Mouse (Mus musculus): ENCODE measurements around the gene Uqcr11. TPM values are rescaled to one million over a fixed set of nuclear protein-coding genes. Genes with fewer than 3 reads are reported as not detected.

The Uqcr11 gene
- total RNA-seq, 2 experiments from 2014 or later = 277 to 382 TPM

GRCm38 (mm10) chr10:80432387-80432785, 25.8 kb upstream of the Uqcr11 start:
- no peak for ATAC-seq (replicated peaks; ENCODE audit: poor library complexity, severe bottlenecking)

- no peak for ATAC-seq (replicated peaks; ENCODE audit: poor library complexity, severe bottlenecking)
These were observed 25.1 kb upstream of the Uqcr11 start for GRCm38 (mm10) chr10:80431570-80432386.

GRCm38 (mm10) chr10:80430375-80430980, 23.8 kb upstream of the Uqcr11 start:
- no peak for ATAC-seq (replicated peaks; ENCODE audit: poor library complexity, severe bottlenecking)

- ATAC-seq (replicated peaks; ENCODE audit: poor library complexity, severe bottlenecking) = no peak
These were observed 23.2 kb upstream of the Uqcr11 start for GRCm38 (mm10) chr10:80429800-80430199.

- ATAC-seq (replicated peaks; ENCODE audit: poor library complexity, severe bottlenecking) = no peak
These were observed 18.4 kb upstream of the Uqcr11 start for GRCm38 (mm10) chr10:80425041-80425440.

- ATAC-seq (replicated peaks; ENCODE audit: poor library complexity, severe bottlenecking) = no peak; the same call in 1 of the 2 replicates
These were observed 16.9 kb upstream of the Uqcr11 start for GRCm38 (mm10) chr10:80423562-80423961.

- no peak for ATAC-seq (replicated peaks; ENCODE audit: poor library complexity, severe bottlenecking)
These were observed 15.2 kb upstream of the Uqcr11 start for GRCm38 (mm10) chr10:80421651-80422472.

GRCm38 (mm10) chr10:80421208-80421607, 14.6 kb upstream of the Uqcr11 start:
- no peak for ATAC-seq (replicated peaks; ENCODE audit: poor library complexity, severe bottlenecking)

- ATAC-seq (replicated peaks; ENCODE audit: poor library complexity, severe bottlenecking) = no peak
These were observed 14.1 kb upstream of the Uqcr11 start for GRCm38 (mm10) chr10:80420729-80421128.

GRCm38 (mm10) chr10:80419419-80419818, 12.8 kb upstream of the Uqcr11 start:
- ATAC-seq (replicated peaks; ENCODE audit: poor library complexity, severe bottlenecking) = no peak

GRCm38 (mm10) chr10:80418311-80418710, 11.7 kb upstream of the Uqcr11 start:
- no peak for ATAC-seq (replicated peaks; ENCODE audit: poor library complexity, severe bottlenecking)

- ATAC-seq (replicated peaks; ENCODE audit: poor library complexity, severe bottlenecking) = no peak
These were observed 11.2 kb upstream of the Uqcr11 start for GRCm38 (mm10) chr10:80417841-80418240.

GRCm38 (mm10) chr10:80417371-80417770, 10.7 kb upstream of the Uqcr11 start:
- ATAC-seq (replicated peaks; ENCODE audit: poor library complexity, severe bottlenecking) = no peak

- ATAC-seq (replicated peaks; ENCODE audit: poor library complexity, severe bottlenecking) = no peak
These were observed 8.9 kb upstream of the Uqcr11 start for GRCm38 (mm10) chr10:80415566-80415965.

GRCm38 (mm10) chr10:80412656-80413541, 6.3 kb upstream of the Uqcr11 start:
- ATAC-seq (replicated peaks; ENCODE audit: poor library complexity, severe bottlenecking) = no peak

GRCm38 (mm10) chr10:80407924-80408323, 1.3 kb upstream of the Uqcr11 start:
- no peak for ATAC-seq (replicated peaks; ENCODE audit: poor library complexity, severe bottlenecking)

GRCm38 (mm10) chr10:80405481-80406173, 1.0 kb downstream of the Uqcr11 start:
- ATAC-seq (replicated peaks; ENCODE audit: poor library complexity, severe bottlenecking) = no peak

- ATAC-seq (replicated peaks; ENCODE audit: poor library complexity, severe bottlenecking) = no peak
These were observed 3.5 kb downstream of the Uqcr11 start for GRCm38 (mm10) chr10:80403044-80403692.

- ATAC-seq (replicated peaks; ENCODE audit: poor library complexity, severe bottlenecking) = no peak
These were observed 5.9 kb downstream of the Uqcr11 start for GRCm38 (mm10) chr10:80400704-80401161.
